Mouse (Mus musculus): ENCODE measurements around the gene Gria2. TPM values are rescaled to one million over a fixed set of nuclear protein-coding genes. Genes with fewer than 3 reads are reported as not detected.

Gene Gria2
- polyA plus RNA-seq, 1 experiment from 2014 or later = not detected

DNA sequence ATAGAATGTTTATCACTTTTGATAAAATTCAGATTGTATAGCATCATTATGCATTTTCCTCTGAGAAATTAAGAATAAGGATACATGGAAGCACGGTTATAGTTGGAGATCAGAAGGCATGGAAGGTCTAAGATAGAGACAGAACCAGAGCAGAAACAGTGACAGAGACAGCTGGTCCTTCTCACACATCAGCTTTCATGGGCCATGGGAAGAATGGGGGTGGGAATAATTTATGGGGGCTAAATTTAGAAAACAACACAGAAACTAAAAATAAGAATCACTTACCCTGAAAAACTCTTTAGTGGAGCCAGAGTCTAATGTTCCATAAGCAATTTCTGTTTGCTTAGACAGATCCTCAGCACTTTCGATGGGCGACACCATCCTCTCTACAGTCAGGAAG is 100.5 kb downstream of the Gria2 start:
- POLR2A ChIA-PET = no interaction called here

DNA sequence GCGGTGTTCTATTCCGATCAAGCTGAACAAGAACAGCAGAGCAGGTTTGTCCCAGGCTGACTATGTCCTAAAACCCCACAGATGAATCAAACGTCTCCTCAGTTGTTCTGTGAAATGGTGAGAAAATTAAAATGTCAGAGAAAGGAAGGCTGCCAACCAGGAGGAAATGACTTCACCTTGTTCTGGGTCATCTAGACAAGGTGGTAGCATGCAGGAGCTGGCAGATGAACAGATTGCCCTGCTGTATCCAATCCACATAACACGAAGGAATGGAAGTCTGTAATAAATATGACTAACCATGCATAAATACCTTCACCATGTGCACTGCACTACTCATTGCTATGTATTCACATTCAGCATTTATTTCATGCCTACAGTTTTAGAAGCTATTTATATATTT is 105.1 kb downstream of the Gria2 start:
- DNase-seq (ENCODE audit: low read depth, low spot score) = no peak
- ChIA-PET CTCF (no interaction called here), POLR2A (no interaction called here)
- in situ Hi-C loops (cut with MboI; ENCODE audit: low pct_unique_long_range_greater_than_20kb) = no loop called here
- no peak for ATAC-seq
- TF ChIP-seq CTCF (IDR thresholded peaks at IDR 0.05) = no peak
- peaks cover 52% of the 10 kb centered on the region for H3K27me3 ChIP-seq

More for the DNA sequence above, 100.5 kb downstream of the Gria2 start:
- ATAC-seq = no peak
- H3K27me3 ChIP-seq = peaks cover 51% of the 10 kb centered on the region
- in situ Hi-C loops (cut with MboI; ENCODE audit: low pct_unique_long_range_greater_than_20kb) = no loop called here
- no peak for DNase-seq (ENCODE audit: low read depth, low spot score)
- TF ChIP-seq CTCF (IDR thresholded peaks at IDR 0.05) = no peak
- CTCF ChIA-PET = no interaction called here

DNA sequence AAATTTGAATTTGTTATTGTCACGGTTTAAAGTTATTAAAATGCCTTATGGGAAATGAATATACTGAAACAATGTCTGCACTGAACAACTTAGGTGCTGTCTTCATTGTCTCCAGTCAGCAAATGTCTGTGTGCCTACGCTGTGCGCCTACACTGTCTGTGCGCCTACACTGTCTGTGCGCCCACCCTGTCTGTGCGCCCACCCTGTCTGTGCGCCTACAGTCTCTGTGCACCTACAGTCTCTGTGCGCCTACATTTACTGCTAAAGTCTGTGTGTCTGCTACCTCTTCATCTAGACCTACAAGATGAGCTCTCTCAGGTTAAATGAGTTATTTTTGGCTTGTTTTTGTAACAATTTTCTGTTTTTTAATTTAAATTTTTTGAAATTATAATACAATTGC is 107.7 kb downstream of the Gria2 start:
- no peak for TF ChIP-seq CTCF (IDR thresholded peaks at IDR 0.05)

GRCm38 (mm10) chr3:80665105-80665504 is 137.5 kb downstream of the Gria2 start:
- in situ Hi-C loops (cut with MboI; ENCODE audit: low pct_unique_long_range_greater_than_20kb) = no loop called here
- ChIA-PET POLR2A (no interaction called here), CTCF (interaction anchor here (1.0 kb wide), 1 partner anchor 10 kb away, joined by 3 read pairs; no protein-coding TSS in a partner anchor)
- TF ChIP-seq CTCF (IDR thresholded peaks at IDR 0.05) = no peak
- ATAC-seq = no peak
- H3K27me3 ChIP-seq = peaks cover 29% of the 10 kb centered on the region
- no peak for DNase-seq (ENCODE audit: low read depth, low spot score)

More for the DNA sequence above, 107.7 kb downstream of the Gria2 start:
- in situ Hi-C loops (cut with MboI; ENCODE audit: low pct_unique_long_range_greater_than_20kb) = no loop called here
- ChIA-PET CTCF (no interaction called here), POLR2A (interaction anchor here (0.7 kb wide), 1 partner anchor 1238 kb away, joined by 3 read pairs; no protein-coding TSS in a partner anchor)
- peaks cover 48% of the 10 kb centered on the region for H3K27me3 ChIP-seq
- no peak for DNase-seq (ENCODE audit: low read depth, low spot score)
- ATAC-seq = no peak

GRCm38 (mm10) chr3:80663293-80663692 is 139.3 kb downstream of the Gria2 start:
- H3K27me3 ChIP-seq = peaks cover 26% of the 10 kb centered on the region
- no peak for TF ChIP-seq CTCF (IDR thresholded peaks at IDR 0.05)
- ATAC-seq (no peak), DNase-seq (ENCODE audit: low read depth, low spot score) (no peak)
- POLR2A ChIA-PET = no interaction called here
- CTCF ChIA-PET = no interaction called here
- in situ Hi-C loops (cut with MboI; ENCODE audit: low pct_unique_long_range_greater_than_20kb) = no loop called here

- ChIA-PET CTCF (no interaction called here), POLR2A (no interaction called here)
- peaks cover 17% of the 10 kb centered on the region for H3K27me3 ChIP-seq
- in situ Hi-C loops (cut with MboI; ENCODE audit: low pct_unique_long_range_greater_than_20kb) = no loop called here
- no peak for ATAC-seq
- no peak for DNase-seq (ENCODE audit: low read depth, low spot score)
- TF ChIP-seq CTCF (IDR thresholded peaks at IDR 0.05) = no peak
Observed at GRCm38 (mm10) chr3:80661838-80662237, 140.8 kb downstream of the Gria2 start.

DNA sequence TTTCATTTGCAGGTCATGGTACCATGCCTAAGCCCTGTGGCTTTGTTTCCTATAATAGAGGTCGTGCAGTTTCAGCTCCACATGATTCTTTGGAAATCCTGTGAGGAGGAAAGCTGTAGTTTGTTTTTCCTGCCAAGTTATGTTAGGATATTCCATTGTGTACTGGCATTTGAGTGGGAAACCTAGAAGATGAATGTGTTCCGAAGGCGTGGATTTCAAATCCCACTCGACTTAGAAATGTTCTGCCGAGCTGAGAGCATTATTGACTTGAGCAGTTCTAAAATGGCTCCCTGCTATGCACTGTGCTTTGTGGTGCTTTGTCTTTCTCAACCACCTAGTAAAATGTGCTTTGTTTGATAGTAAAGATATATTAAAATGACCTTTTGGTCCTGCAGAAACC is 150.4 kb downstream of the Gria2 start:
- H3K27me3 ChIP-seq = peaks cover 16% of the 10 kb centered on the region
- ATAC-seq (no peak), DNase-seq (ENCODE audit: low read depth, low spot score) (no peak)
- CTCF ChIA-PET = no interaction called here
- in situ Hi-C loops (cut with MboI; ENCODE audit: low pct_unique_long_range_greater_than_20kb) = no loop called here
- POLR2A ChIA-PET = no interaction called here
- no peak for TF ChIP-seq CTCF (IDR thresholded peaks at IDR 0.05)

Other genes starting within 250 kb of the Gria2 start
- gene Glrb, start 110.8 kb upstream of the Gria2 start, polyA plus RNA-seq (2021) = 2.5 TPM
- 34.7 TPM for gene Pdgfc, start 233.6 kb upstream of the Gria2 start, polyA plus RNA-seq (2021)

All from Patski (cell line).